Mouse (Mus musculus) embryonic facial prominence, embryonic 13.5 days (tissue): ENCODE measurements at regions not wholly inside any gene's neighbourhood (a gene's known extent, or its start where the extent isn't known, plus 50 kb on each side); places are given as distances from the start of the nearest gene placed in this dataset.

Experiments
- ATAC-seq: fragments of 200-750 bp; cut with Nextera tagmentation; 2 replicates; pipeline ENCODE4 v1.8.0; 2017; ENCODE audit warnings: low read depth; ENCODE audit not compliant: insufficient number of reproducible peaks, insufficient read depth, low FRiP score, low TSS enrichment
- H3K27ac ChIP-seq: fragments of 300-500 bp; sonication (generic); 2 replicates; pipeline ENCODE4 v1.5.1; 2015; ENCODE audit warnings: moderate library complexity, mild to moderate bottlenecking, inconsistent platforms
- H3K27me3 ChIP-seq: fragments of 300-500 bp; sonication (generic); 2 replicates; pipeline ENCODE4 v1.6.1; 2015; ENCODE audit warnings: mild to moderate bottlenecking, inconsistent platforms
- H3K36me3 ChIP-seq: fragments of 300-500 bp; sonication (generic); 2 replicates; pipeline ENCODE4 v1.6.1; 2015; ENCODE audit warnings: mild to moderate bottlenecking, inconsistent platforms
- H3K4me1 ChIP-seq: fragments of 300-500 bp; sonication (generic); 2 replicates; pipeline ENCODE4 v1.6.1; 2015; ENCODE audit warnings: inconsistent platforms
- H3K4me2 ChIP-seq: fragments of 300-500 bp; sonication (generic); 2 replicates; pipeline ENCODE4 v1.6.1; 2015; ENCODE audit warnings: moderate library complexity, mild to moderate bottlenecking, inconsistent platforms
- H3K4me3 ChIP-seq: fragments of 300-500 bp; sonication (generic); 2 replicates; pipeline ENCODE4 v1.5.1; 2015; ENCODE audit warnings: mild to moderate bottlenecking, inconsistent platforms
- H3K9ac ChIP-seq: fragments of 300-500 bp; sonication (generic); 2 replicates; pipeline ENCODE4 v1.6.1; 2015; ENCODE audit warnings: mild to moderate bottlenecking, inconsistent platforms
- H3K9me3 ChIP-seq: fragments of 300-500 bp; sonication (generic); 2 replicates; pipeline ENCODE4 v1.6.1; 2016; ENCODE audit warnings: inconsistent platforms
- WGBS: fragments of 180-500 bp; shearing (Covaris S2); methylation state at CpG from one replicate; pipeline ENCODE4 v1.1.7; 2015; ENCODE audit warnings: mixed read lengths; 5-methylcytosine and 5-hydroxymethylcytosine counted together

- 66% methylated on average over 5 of the region's 5 CpGs for WGBS
- no peak for ATAC-seq
- no peak overlapping the region for H3K4me3 ChIP-seq
These were observed 274.1 kb upstream of the Jarid2 start for GRCm38 (mm10) chr13:44455193-44455592.

GRCm38 (mm10) chr13:44458744-44459143 is 270.5 kb upstream of the Jarid2 start:
- H3K27me3 ChIP-seq: no peaks in the 10 kb centered on the region
- H3K4me3 ChIP-seq: no peak overlapping the region
- WGBS: 56% methylated on average over 3 of the region's 3 CpGs

More at GRCm38 (mm10) chr13:44455193-44455592, 274.1 kb upstream of the Jarid2 start:
- no peaks in the 10 kb centered on the region for H3K36me3 ChIP-seq
- no peak overlapping the region for H3K9ac ChIP-seq
- no peaks in the 10 kb centered on the region for H3K27me3 ChIP-seq
- H3K4me1 ChIP-seq: peaks cover 24% of the 10 kb centered on the region
- H3K4me2 ChIP-seq: no peak overlapping the region
- H3K9me3 ChIP-seq: no peaks in the 10 kb centered on the region
- H3K27ac ChIP-seq: no peak overlapping the region

GRCm38 (mm10) chr13:44459148-44459547 is 270.1 kb upstream of the Jarid2 start:
- H3K4me2 ChIP-seq: no peak overlapping the region
- H3K9me3 ChIP-seq: no peaks in the 10 kb centered on the region
- H3K9ac ChIP-seq: no peak overlapping the region
- no peaks in the 10 kb centered on the region for H3K36me3 ChIP-seq
- H3K4me3 ChIP-seq: no peak overlapping the region
- no peak overlapping the region for H3K27ac ChIP-seq
- no peaks in the 10 kb centered on the region for H3K27me3 ChIP-seq
- ATAC-seq: no peak
- 46% methylated on average over 4 of the region's 4 CpGs for WGBS
- H3K4me1 ChIP-seq: peaks cover 9% of the 10 kb centered on the region

More at GRCm38 (mm10) chr13:44458744-44459143, 270.5 kb upstream of the Jarid2 start:
- H3K9me3 ChIP-seq: no peaks in the 10 kb centered on the region
- peaks cover 13% of the 10 kb centered on the region for H3K4me1 ChIP-seq
- ATAC-seq: no peak
- H3K27ac ChIP-seq: no peak overlapping the region
- H3K9ac ChIP-seq: no peak overlapping the region
- H3K4me2 ChIP-seq: no peak overlapping the region
- H3K36me3 ChIP-seq: no peaks in the 10 kb centered on the region

GRCm38 (mm10) chr13:44463675-44464074 is 265.6 kb upstream of the Jarid2 start:
- 93% methylated on average over 4 of the region's 4 CpGs for WGBS
- ATAC-seq: no peak
- Histone ChIP-seq H3K4me1 (no peaks in the 10 kb centered on the region), H3K9ac (no peak overlapping the region), H3K4me3 (no peak overlapping the region), H3K4me2 (no peak overlapping the region), H3K27me3 (no peaks in the 10 kb centered on the region), H3K36me3 (no peaks in the 10 kb centered on the region), H3K9me3 (no peaks in the 10 kb centered on the region), H3K27ac (no peak overlapping the region)

GRCm38 (mm10) chr13:44465567-44465966 is 263.7 kb upstream of the Jarid2 start:
- H3K36me3 ChIP-seq: no peaks in the 10 kb centered on the region
- H3K4me2 ChIP-seq: no peak overlapping the region
- H3K27me3 ChIP-seq: no peaks in the 10 kb centered on the region
- no peak overlapping the region for H3K4me3 ChIP-seq
- 80% methylated on average over 7 of the region's 7 CpGs for WGBS
- peaks cover 12% of the 10 kb centered on the region for H3K4me1 ChIP-seq
- no peak overlapping the region for H3K27ac ChIP-seq
- no peak overlapping the region for H3K9ac ChIP-seq
- no peaks in the 10 kb centered on the region for H3K9me3 ChIP-seq
- ATAC-seq: no peak

DNA sequence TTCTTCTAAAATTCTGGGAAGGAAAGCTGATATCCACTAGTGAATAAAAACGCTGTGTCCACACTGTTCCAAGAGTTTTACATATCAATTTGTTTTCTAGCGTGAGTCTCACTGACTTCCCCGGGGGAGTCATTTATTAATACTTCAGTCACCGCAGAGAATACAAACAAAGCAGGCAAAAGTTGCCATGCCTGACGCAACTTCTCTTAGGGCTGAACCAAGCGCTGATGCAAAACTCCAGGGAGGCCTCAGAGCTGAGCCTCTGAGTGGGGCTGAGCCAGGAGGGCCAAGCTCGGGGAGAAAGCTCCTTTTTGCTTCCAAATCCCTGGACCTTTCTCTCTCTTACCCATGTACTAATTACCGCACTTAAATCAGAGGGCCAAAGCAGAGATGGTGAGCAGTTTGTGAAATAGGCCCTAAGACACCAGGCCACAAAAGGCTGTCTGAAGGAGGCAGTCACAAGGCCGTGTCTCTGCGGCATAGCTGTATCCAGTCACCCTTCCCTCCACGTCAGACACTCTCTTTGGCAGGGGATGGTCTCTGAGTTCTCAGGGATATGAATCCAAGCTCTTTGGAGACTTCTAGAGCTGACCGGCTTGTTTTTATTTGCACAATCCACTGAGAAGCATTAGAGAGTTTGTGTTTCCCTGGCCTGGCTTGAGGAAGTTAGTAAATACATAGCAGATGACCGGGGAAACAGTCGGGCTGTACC is 260.2 kb upstream of the Jarid2 start:
- H3K4me1 ChIP-seq: peaks cover 21% of the 10 kb centered on the region
- H3K9me3 ChIP-seq: no peaks in the 10 kb centered on the region
- no peak overlapping the region for H3K4me2 ChIP-seq
- H3K27ac ChIP-seq: 0 out of 2 replicates have a peak overlapping the region, but pooled peaks have one; percentile 29
- 56% methylated on average over 14 of the region's 14 CpGs for WGBS
- H3K27me3 ChIP-seq: no peaks in the 10 kb centered on the region
- no peak for ATAC-seq
- H3K9ac ChIP-seq: no peak overlapping the region
- no peak overlapping the region for H3K4me3 ChIP-seq
- H3K36me3 ChIP-seq: no peaks in the 10 kb centered on the region

DNA sequence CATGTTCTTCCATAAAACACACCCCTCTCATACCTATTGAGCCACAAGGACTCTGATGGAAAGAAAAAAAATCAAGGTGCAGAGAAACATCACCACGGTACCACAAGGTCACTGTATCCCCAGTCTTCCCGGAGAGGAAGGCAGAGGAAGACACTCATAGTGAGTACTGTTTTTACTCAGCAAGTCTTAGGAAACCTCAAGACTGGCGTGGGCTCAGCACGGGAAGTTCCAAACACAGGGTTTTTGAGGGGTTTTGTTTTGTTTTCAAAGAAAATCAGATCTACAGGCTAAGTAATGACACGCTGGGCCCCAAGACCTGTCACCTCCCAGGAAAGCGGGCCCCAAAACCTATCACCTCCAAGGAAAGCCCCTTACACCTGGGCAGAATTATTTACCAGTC is 259.6 kb upstream of the Jarid2 start:
- Histone ChIP-seq H3K4me2 (no peak overlapping the region), H3K9ac (no peak overlapping the region), H3K4me3 (no peak overlapping the region), H3K4me1 (peaks cover 21% of the 10 kb centered on the region), H3K27ac (0 out of 2 replicates have a peak overlapping the region, but pooled peaks have one; percentile 29), H3K36me3 (no peaks in the 10 kb centered on the region), H3K9me3 (no peaks in the 10 kb centered on the region), H3K27me3 (0 out of 2 replicates have a peak, but pooled peaks cover 3% of the 10 kb centered on the region)
- ATAC-seq: no peak
- WGBS: 74% methylated on average over 6 of the region's 6 CpGs

- ATAC-seq: no peak
- Histone ChIP-seq H3K4me1 (peaks cover 32% of the 10 kb centered on the region), H3K27me3 (0 out of 2 replicates have a peak, but pooled peaks cover 3% of the 10 kb centered on the region), H3K4me2 (no peak overlapping the region), H3K9me3 (no peaks in the 10 kb centered on the region), H3K27ac (no peak overlapping the region), H3K36me3 (no peaks in the 10 kb centered on the region), H3K4me3 (no peak overlapping the region), H3K9ac (no peak overlapping the region)
- 20% methylated on average over 6 of the region's 6 CpGs for WGBS
These were observed 256.1 kb upstream of the Jarid2 start for GRCm38 (mm10) chr13:44473200-44473599.

GRCm38 (mm10) chr13:44476901-44477300 is 252.4 kb upstream of the Jarid2 start:
- no peaks in the 10 kb centered on the region for H3K9me3 ChIP-seq
- H3K4me3 ChIP-seq: no peak overlapping the region
- no peak overlapping the region for H3K9ac ChIP-seq
- H3K4me2 ChIP-seq: no peak overlapping the region
- peak overlapping the region; percentile 53 for H3K27ac ChIP-seq
- peaks cover 21% of the 10 kb centered on the region for H3K4me1 ChIP-seq
- no peak for ATAC-seq
- 45% methylated on average over 8 of the region's 8 CpGs for WGBS
- H3K27me3 ChIP-seq: 0 out of 2 replicates have a peak, but pooled peaks cover 3% of the 10 kb centered on the region
- H3K36me3 ChIP-seq: no peaks in the 10 kb centered on the region

DNA sequence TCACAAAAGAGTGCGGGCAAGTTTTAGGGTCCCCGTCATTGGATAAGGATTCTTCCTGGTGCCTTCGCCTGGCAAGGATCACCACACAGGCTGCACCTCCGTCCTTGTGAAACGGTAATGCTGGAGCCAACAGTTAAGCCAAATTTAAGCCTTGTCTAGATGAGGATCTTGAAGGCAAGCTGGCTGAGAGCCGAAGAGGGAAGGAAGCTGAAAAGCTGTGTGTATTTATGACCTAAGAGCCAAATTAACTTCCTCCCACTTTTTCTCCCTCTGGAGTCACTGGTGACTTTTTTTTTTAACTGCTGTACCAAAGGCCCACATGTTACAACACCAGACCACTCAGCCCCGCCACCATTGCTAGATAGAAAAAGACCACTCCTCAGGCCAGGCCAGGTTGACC is 249.1 kb upstream of the Jarid2 start:
- H3K36me3 ChIP-seq: no peaks in the 10 kb centered on the region
- no peak overlapping the region for H3K27ac ChIP-seq
- no peak for ATAC-seq
- no peak overlapping the region for H3K9ac ChIP-seq
- H3K4me1 ChIP-seq: peaks cover 20% of the 10 kb centered on the region
- H3K4me2 ChIP-seq: no peak overlapping the region
- H3K9me3 ChIP-seq: no peaks in the 10 kb centered on the region
- no peaks in the 10 kb centered on the region for H3K27me3 ChIP-seq
- no peak overlapping the region for H3K4me3 ChIP-seq
- WGBS: 86% methylated on average over 7 of the region's 7 CpGs

DNA sequence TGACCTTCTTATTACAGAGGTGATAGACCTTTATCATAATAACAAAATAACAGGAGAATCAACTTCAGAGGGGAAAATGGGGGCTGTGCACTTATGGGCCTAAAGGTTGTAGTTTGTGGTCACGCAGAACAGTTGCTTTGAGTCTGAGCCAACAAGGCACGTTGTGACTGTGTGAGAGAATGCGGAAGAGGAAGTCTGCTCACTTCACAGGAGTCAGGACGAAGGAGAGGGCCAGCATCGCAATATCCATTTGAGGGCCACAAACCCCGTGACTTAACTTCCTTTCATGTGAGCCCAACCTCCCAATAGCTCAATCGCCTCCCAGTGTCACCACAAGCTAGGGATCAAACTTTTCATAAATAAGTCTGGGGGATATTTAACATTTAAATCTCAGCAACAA is 246.6 kb upstream of the Jarid2 start:
- WGBS: 76% methylated on average over 7 of the region's 7 CpGs

GRCm38 (mm10) chr13:44484582-44485329 is 244.5 kb upstream of the Jarid2 start:
- Histone ChIP-seq H3K4me2 (no peak overlapping the region), H3K9me3 (no peaks in the 10 kb centered on the region), H3K4me1 (peaks cover 14% of the 10 kb centered on the region), H3K4me3 (no peak overlapping the region), H3K27ac (no peak overlapping the region), H3K36me3 (no peaks in the 10 kb centered on the region), H3K9ac (no peak overlapping the region), H3K27me3 (no peaks in the 10 kb centered on the region)
- ATAC-seq: no peak
- 45% methylated on average over 14 of the region's 14 CpGs for WGBS

More for the DNA sequence above, 246.6 kb upstream of the Jarid2 start:
- Histone ChIP-seq H3K4me1 (peaks cover 10% of the 10 kb centered on the region), H3K36me3 (no peaks in the 10 kb centered on the region), H3K9ac (no peak overlapping the region), H3K27me3 (no peaks in the 10 kb centered on the region), H3K9me3 (no peaks in the 10 kb centered on the region), H3K4me3 (no peak overlapping the region), H3K4me2 (no peak overlapping the region), H3K27ac (no peak overlapping the region)
- ATAC-seq: no peak
